Mouse (Mus musculus) frontal cortex, postnatal 14 days (tissue): Measurements from ENCODE around the gene Dennd2a.
A peak's percentile ranks its signal among the peaks of the same experiment; 100 is the strongest.

Experiments
- DNase-seq, 2 experiments: peaks; one replicate each; pipeline ENCODE4 v3.0.0; 2022; ENCODE audit warnings: low spot score in 2 of 2

Dennd2a gene

GRCm38 (mm10) chr6:39557723-39558261 lies at the start of gene Dennd2a:
Dennd2a (minus strand) TSS chr6:39557867.
- DNase-seq = peak; percentile 72 to 75

- no peak for DNase-seq
These were observed 49.7 kb upstream of the Dennd2a start for GRCm38 (mm10) chr6:39607365-39607764.

DNA sequence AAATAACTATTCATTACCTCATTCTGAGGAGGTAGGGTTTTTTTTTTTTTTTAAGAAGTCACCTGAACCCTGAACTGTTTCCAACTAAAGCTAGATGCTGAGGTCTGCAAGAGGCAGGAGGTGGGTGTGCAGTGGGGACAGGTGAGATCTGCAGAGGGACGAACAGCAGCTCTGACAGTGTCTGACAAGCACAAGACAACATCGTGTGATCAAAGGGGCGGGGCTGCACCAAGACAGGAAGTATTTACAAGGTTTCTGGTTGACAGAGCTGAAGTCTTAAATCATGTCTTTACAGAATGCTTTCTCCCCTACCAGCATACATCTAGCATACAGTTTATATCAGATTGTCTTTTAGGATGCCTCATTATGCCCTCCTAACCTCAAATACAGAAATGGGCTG lies 49.2 kb upstream of the Dennd2a start:
- DNase-seq = no peak

DNA sequence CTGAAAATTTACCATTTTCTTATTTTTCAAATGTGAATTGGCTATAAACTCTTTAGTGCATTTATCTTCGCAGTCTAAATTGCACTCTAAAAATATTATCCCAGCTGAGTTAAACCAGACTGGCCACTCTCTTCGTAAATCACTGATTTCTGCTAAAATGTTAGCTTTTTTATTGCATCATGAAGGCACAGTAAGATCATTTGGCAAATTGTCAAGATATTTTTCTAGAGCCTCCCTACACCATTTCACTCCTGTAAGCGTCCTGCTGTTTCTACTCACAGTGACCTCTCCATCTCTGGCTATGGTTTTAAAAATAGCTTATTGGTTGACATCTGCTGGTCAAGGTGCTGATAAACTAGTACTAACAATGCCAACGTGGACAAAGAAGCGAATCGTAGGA lies 48.4 kb upstream of the Dennd2a start:
- DNase-seq = no peak

- DNase-seq = no peak
These were observed 46.9 kb upstream of the Dennd2a start for GRCm38 (mm10) chr6:39604565-39604964.

- DNase-seq = no peak
These were observed 44.2 kb upstream of the Dennd2a start for GRCm38 (mm10) chr6:39601828-39602227.

GRCm38 (mm10) chr6:39600851-39601250 lies 43.2 kb upstream of the Dennd2a start:
- no peak for DNase-seq

DNA sequence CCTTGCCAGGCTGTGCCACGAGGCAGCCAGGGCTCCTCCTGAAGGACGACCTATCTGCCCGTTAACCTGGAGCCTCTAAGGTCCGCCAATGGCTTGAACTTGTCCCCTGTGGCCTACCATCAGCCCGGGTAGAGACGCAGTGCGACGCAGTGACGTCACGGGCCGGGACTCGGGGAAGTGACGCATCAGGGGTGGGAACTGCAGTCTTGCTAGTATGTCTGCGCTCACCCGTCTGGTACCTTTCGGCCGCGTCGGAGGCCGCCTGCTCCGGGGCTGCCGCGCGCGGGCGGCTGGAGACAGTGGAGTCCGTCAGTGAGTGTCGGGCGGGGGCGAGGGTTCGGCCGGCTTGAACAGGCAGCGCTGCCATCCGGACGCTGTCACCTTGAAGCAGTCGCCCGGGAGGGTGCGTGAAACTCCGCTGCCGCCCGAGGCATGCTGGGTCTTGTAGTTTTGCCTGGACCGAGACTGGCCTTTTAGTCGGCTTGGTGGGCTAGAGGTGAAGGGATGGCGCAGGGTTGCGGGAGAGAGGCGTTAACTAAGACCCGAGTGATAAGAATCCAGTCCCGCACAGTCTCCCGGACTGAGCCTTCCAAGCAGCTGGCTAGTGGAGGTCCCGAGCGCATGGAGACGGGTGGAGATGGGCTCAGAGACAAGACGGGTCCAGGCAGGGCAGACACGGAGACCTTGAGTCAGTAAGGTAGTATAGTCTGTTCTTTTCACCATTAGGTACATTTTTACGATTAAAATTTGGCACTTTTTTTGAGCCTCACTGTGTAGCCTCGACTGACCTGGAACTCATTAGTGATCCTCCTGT lies 34.9 kb upstream of the Dennd2a start, which contains the start of gene Ndufb2:
Ndufb2 (plus strand) TSS at position 174 of the 814 bp plus-strand sequence.
- DNase-seq = peak; percentile 92 to 93

GRCm38 (mm10) chr6:39591481-39591880 lies 33.8 kb upstream of the Dennd2a start:
- no peak for DNase-seq

DNA sequence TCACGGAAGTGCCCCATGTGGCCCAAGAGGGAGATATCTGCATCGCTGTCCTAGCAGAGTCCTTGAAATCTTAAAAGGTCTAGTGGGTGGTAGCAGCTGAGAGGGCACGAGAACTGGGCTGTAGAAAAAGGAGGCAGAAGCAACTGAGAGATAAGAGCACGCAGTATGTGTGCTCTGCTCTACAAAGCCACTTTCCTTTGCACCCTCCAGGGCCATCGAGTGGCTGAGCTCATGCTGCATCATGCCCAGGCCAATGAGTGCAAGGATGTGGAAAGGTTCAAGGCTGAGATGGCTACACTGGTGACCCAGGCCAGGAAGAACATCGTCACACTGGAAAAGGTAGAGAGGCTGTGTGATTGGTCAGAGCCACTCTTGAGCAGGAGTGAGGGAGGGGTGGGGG lies 27.9 kb upstream of the Dennd2a start, which contains the start of gene Gm42420:
Gm42420 (plus strand) TSS at position 237 of the 400 bp plus-strand sequence.
- DNase-seq = no peak

DNA sequence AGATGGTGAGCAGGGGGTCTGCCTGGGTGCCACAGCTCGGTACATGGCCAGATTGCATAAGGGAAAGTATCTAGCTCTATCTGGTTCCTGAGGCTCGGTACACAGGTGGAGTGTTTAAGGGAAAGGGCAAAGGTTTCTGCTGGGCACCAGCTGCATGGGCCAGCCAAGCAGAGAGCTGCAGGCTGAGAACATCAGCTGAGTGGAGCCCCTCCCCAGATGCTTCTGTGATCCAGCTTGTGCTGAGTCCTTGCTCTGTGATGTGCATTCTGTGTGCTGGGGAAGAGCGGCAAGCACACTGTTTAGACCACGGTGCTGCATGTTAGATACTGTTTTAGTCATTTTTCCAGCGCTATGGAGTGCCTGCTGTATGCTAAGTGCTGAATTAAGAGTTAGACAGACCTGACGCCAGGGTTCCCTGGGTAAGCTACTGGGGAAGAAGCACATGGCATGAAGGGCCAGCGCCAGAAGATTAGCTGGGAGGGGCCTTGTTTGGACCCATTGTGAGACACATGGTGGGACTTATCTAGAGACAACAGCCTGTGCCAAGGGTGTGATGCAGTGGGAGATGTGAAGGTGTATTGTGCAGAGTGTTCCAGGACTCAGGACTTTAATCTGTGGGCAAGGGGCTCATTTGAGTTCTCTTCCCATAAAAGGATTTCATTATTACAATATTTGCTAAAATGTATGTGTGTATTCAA lies 23.6 kb upstream of the Dennd2a start:
- DNase-seq = no peak

DNA sequence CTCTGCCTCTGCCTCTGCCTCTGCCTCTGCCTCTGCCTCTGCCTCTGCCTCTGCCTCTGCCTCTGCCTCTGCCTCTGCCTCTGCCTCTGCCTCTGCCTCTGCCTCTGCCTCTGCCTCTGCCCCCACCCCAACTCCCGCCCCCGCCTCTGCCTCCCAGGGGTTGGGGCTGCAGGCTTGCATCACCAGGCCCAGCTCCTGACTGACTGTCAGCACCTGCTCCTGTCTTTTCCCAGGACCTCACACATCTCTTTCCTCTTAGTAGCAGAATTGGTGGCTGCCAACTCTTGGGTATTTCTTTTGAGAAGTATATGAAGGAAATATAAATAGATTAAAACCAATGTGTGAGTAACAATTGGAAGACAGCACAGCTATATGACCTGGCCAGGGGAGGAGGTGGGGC lies 22.9 kb upstream of the Dennd2a start:
- DNase-seq = no peak

GRCm38 (mm10) chr6:39579552-39579951 lies 21.9 kb upstream of the Dennd2a start:
- DNase-seq = peak in 1 of 2 experiments; percentile 40

GRCm38 (mm10) chr6:39574951-39575350 lies 17.3 kb upstream of the Dennd2a start:
- DNase-seq = no peak

DNA sequence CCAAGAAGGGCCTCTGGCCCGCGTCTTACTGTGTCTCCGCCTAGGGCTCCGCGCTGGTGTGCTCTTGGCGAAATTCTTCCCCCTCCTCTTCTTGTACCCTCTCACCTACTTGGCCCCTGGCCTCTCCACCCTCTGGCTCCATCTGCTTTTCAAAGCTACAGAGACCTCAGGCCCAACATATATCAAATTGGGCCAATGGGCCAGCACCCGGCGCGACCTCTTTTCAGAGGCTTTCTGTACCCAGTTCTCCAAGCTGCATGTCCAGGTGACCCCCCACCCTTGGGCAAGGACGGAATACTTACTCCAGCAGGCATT lies 16.8 kb upstream of the Dennd2a start:
- DNase-seq = peak in 1 of 2 experiments; percentile 14

GRCm38 (mm10) chr6:39573791-39574554 lies 16.3 kb upstream of the Dennd2a start, which contains the start of gene Adck2:
Adck2 (plus strand) TSS chr6:39573873.
- peak; percentile 43 to 75 for DNase-seq

DNA sequence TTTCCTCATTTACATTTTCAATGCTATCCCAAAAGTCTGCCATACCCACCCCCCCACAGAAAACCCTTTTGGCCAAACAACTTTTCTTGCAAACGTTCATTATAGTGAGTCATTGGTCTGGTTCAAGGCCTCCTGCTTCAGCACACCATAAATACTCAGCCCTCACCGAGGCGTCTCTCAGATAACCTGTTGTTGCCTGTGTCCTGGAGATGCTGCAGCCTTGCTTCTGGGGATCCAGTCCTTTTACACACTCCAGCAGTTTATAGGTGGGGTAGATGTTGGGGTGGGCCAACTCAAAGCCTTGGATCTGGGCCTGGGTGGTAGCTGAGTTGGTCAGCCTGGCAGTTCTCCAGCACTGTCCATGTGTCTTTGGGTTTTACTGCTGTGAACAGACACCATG lies 12.8 kb upstream of the Dennd2a start:
- no peak for DNase-seq

GRCm38 (mm10) chr6:39567528-39567927 lies 9.9 kb upstream of the Dennd2a start:
- no peak for DNase-seq

DNA sequence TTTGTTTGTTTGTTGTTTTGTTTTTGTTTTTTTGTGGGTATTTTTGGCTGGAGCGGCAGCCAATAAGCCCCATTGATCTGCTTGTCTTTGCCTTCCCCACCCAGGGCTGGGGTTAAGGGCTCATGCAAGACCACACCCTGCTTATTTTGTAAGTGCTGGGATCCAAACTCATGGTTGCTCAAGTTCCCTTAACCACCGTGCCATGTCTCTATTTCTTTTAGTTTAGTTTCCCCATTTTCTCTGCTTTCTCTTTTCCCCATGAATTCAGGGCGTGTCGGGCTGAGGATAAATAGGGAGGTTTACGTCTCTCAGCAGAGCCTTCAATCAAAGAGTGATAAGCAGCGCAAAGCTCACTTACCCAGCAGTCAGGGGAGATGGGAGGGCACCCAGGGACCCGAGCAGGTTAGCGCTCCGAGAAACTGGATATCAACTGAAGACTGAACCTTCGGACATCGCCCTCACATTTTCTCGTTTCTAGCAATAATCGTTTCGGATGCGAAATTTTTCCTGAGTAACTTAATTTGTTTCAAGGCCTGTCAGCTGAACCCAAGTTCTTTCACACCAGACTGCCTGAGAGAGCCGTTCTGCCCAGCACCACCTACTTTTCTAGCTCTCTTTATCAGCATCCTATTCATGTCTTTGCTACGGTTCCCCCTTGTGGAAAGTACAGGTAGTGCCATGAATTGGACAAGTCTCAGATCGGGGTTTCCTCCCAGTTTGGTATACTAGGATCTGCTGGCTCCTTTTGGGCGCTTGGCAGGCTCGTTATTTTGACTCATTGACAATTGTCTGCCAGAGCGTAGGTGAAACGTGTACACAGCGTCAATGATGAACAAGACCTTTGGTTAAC lies 4.7 kb upstream of the Dennd2a start:
- DNase-seq = peak; percentile 58 to 84

GRCm38 (mm10) chr6:39559276-39559939 lies 1.7 kb upstream of the Dennd2a start:
- no peak for DNase-seq
